Mouse (Mus musculus) sigmoid colon, adult 10 weeks (tissue): ENCODE measurements around the gene Slc12a1. TPM values are rescaled to one million over a fixed set of nuclear protein-coding genes. Genes with fewer than 3 reads are reported as not detected.

Source experiments
- polyA plus RNA-seq: library from polyadenylated mRNA; stranded (reverse); fragments of 350-450 nt; fragmentation: Illumina TruSeq; extraction: RNeasy Lipid Tissue Mini Kit (QIAGEN cat#74804); gene quantifications from one replicate; pipeline ENCODE4 v1.2.3, GENCODE M21; 2014; ENCODE audit warnings: low read depth, low replicate concordance

The Slc12a1 gene
- not detected for polyA plus RNA-seq

DNA sequence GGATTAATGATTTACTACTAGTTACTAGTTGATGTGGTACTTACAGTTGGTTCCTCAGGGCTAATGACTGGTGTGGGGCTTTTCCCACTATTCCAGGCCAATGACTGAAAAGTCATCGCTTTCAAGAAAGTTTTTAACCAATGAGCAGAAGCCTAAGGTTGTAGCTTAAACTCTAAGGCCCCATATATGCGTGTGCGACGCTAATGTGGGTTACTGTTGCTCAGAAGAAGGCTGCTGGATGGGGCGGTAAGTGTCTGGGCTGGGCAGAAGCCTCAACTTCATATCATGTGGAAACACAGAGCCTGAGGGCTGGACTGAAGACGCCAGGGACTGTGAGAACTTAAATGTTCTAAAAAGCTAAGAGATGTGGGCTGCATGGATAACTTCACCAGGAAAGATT, at the start of gene Slc12a1:
TSS of gene Slc12a1 (plus strand) at position 118 of the 400 bp plus-strand sequence.

DNA sequence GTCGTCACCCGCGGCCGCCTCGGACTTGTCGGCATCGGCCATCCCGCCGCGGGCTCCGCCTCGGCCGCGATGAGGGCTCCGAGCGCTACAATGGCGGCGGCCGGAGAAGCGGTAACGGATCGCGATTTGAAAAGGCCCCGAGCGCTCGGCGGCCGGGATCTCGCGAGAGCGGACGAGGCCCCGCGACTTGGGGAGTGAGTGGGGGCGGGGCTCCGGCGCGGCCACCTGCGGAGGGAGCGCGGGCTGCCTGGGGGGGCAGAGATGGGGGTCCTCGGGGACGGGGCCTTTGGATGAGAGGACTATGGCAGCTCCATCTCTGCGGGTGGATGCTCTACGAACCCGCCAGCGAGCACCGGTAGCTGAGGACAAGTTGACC, 28.8 kb upstream of the Slc12a1 start, which contains the start of gene Myef2:
TSS of gene Myef2 (minus strand) at position 185 of the 376 bp plus-strand sequence.

DNA sequence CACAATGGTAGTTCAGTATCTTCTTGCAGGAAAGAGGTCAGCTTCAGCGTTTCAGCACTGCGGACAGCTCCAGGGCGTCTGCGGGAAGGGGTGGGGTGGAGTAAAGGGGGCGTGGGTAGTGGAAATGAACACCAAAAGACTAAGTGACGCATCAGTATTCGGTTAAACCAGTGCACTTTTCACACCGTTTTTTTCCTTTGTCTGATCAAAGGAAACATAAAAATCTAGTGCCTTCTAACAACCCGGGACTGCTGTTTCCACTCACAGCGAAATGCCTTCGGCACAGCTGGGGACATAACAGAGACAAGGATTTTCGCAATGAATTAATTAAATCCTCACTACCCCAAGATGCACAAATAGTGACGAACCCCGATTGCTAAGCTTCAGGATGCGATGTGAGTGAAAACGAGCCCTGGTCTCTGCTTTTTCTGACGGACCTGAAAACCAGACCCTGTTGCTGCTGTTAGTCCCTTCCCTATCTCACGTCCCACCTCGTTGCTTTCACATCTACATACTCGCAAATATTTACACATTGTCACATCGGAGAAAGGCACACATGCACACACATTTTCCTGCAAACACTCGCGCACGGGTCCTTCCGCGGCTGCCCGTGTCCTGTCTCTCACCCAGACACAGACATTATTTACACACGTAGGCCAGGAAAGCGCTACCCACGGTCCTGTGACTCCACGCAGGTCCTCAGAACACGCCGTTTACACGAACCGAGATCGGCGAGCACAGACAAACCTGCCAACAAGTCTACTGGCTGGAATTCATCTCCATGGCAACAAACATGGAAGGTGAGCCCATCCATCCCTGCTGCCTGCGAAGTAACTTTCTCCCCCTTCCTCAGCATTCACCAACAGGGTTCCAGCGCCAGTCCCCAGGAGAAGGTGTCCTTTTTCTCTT, 16.1 kb upstream of the Slc12a1 start, which contains the start of gene Ctxn2:
TSS of gene Ctxn2 (plus strand) at position 790 of the 909 bp plus-strand sequence.

DNA sequence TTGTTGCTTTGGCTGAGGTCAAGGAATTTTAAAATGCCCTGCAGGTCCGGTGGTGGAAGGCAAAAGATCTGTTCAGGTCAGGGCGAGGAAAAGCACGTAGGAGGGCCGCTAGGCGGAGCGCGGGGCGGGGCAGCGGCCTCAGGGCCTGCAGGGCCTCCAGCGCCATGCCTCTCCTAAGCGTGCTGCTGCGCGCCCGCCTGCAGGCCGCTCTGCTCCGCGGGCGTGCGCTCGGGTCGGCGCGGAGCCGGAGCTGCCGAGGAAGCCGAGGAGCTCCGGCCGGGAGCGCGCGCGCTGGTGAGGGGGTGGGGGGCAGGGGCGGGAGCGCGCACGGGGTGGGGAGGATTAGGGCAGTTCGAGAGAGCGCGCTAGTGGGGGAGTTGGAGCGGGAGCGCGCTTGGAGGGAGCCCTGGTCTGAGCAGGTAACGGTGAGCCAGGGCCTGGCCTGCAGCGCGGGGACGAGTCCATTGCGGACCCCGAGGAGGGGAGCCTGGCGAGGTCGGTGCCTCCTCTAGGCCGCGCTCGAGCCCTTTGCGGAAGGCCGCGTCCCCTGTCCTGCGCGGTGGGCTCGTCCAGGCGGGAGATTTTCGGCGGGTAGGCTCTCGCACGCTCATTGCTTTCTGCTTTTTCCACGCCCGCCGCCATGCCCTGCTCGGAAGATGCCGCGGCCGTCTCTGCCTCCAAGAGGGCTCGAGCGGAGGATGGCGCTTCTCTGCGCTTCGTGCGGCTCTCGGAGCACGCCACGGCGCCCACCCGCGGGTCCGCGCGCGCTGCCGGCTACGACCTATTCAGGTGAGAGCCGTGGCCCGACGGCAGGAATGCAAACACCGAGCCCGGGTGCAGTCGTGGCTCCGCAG, 95.0 kb downstream of the Slc12a1 start, which contains the start of gene Dut:
TSS of gene Dut (plus strand) at position 83 of the 854 bp plus-strand sequence.

Other genes with a start within 250 kb of the Slc12a1 start
- gene Slc24a5, start 84.4 kb upstream of the Slc12a1 start, polyA plus RNA-seq, result 0.57 TPM
- gene Myef2, start 28.8 kb upstream of the Slc12a1 start, polyA plus RNA-seq, result 45.9 TPM
- gene Ctxn2, start 15.8 kb upstream of the Slc12a1 start, polyA plus RNA-seq, result not detected
- 17.7 TPM for gene Dut, start 94.7 kb downstream of the Slc12a1 start, polyA plus RNA-seq